Mouse (Mus musculus) brain, adult 2 months (tissue): Measurements from ENCODE around the gene Soat2.
"Not testable (repeated sequence)": the region's sequence is repeated elsewhere in the genome, so short reads cannot be mapped to it uniquely, and the experiment has no call there.

Experiments used
- DNase-seq: peaks from one replicate; pipeline ENCODE4 v3.0.0; 2011; ENCODE audit warnings: low read depth, low spot score

Soat2 gene

DNA sequence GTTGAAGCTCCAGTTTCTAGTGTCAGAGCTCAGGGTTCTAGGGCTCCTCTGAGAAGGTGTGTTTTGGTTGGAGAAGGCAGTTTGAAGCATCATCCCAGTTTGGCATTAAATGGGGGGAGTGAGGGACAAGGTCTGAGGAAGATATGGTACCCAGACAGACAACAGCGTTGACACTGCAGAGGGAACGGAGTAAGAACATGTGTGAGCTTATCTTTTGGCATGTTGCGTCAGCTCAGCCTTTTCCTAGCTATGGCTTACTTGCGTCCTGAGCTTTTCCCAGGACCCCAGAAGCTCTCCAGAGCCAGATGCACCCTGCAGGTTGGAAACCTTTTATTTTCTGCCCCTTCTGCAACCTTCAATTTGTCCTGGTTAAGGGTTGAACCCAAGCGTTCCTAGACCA lies 4.2 kb upstream of the Soat2 start:
- DNase-seq = no peak

GRCm38 (mm10) chr15:102146882-102147281 lies 3.4 kb upstream of the Soat2 start:
- peak; percentile 71 for DNase-seq

DNA sequence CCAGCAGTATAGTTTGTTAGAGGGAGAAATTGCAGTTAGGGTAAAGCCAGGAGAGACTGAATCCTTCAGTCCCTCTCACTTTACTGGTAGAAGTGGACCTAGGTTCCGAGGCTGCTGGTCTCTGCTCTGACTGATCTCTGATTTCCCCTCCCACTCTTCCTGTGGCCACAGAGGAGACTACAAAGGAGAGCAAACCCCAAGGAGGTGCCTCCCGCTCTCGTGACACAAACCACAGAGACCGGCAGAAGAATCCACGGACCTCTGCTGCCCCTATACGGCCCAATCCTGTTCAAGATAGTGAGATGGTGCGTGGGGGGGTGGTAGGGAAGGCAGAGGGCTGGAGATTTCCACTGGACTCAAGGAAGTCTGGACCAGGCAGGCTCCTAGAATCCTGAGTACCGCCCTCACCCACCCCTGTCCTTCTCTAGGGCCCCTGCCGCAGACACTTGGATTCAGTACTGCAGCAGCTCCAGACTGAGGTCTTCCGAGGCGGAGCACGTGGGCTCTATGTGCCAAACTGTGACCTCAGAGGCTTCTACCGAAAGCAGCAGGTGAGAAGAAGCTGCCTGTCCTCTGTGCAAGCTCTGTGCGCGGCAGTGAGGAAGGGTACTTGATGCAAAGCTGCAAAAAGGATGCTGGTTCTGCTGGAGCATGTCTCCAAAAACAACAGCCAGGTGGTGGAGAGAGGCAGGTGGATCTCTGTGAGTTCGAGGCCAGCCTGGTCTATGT lies 2.5 kb upstream of the Soat2 start:
- DNase-seq = no peak

DNA sequence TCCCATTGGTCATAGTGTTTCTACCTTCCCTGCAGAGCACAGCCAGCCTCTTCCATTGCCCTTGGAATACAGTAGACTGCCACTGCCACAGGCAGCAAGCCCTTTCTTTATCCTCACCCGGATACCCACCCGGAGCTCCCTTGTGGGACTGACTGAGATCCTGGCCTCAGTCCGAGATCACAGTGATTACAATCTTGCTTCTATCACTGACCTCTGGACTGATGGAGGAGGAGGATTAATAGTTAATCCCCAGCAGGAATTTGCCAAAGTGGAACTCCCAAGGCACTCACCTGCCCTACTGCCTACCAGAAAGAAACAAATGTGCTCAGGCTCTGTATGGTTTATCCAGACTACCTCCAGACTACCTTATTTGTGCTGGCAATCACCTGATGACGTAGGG lies 765 bp upstream of the Soat2 start:
- no peak for DNase-seq

DNA sequence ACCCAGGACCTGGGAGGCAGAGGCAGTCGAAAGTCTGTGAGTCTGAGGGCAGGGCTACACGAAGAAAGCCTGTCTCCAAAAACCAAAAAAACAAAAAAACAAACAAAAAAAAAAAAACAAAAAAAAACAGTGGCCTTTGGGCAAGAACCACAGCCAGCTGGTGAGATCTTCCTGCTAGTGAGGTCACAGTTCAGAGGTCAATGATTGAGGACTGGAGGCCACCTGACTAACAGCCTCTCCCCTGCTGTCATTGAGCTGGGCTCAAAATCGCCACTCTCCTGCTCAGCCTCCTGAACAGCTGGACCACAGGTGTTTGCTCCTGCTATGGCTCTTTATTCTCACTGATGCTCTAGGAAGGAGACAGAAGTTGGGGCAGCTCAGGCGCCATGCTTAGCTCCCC lies 2.3 kb downstream of the Soat2 start:
- DNase-seq = no peak

GRCm38 (mm10) chr15:102155006-102155405 lies 4.7 kb downstream of the Soat2 start:
- not testable (repeated sequence) for DNase-seq

GRCm38 (mm10) chr15:102156836-102157235 lies 6.5 kb downstream of the Soat2 start:
- peak; percentile 25 for DNase-seq

DNA sequence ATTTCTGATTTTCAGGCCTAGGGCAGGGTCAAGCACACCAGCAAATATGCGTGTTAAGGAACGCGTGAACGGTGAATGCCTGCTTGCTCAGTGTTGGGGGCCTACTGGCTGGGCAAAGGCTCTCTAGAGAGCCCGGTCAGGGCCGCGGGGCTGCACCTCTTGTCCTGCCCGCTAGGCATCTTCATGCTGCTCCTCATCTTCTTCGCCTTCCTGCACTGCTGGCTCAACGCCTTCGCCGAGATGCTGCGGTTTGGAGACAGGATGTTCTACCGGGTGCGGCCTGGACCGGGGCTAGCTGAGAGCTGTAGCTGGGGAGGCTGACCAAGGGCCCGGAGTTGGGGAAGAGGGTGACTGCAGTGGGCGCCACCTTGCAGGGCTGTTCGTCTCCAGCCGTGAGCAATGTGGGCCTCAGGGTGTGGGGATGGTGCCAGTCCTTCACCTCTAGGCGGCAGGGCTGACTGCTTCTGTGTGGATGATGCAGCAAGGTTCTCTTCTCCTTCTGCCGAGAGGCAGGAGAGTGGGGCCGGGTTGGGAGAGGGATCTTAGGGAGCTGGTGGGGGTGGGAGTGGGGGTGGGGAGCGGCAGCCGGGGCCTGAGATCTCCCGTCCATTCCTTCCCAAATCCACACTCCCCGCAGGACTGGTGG lies 10.2 kb downstream of the Soat2 start:
- no peak for DNase-seq

DNA sequence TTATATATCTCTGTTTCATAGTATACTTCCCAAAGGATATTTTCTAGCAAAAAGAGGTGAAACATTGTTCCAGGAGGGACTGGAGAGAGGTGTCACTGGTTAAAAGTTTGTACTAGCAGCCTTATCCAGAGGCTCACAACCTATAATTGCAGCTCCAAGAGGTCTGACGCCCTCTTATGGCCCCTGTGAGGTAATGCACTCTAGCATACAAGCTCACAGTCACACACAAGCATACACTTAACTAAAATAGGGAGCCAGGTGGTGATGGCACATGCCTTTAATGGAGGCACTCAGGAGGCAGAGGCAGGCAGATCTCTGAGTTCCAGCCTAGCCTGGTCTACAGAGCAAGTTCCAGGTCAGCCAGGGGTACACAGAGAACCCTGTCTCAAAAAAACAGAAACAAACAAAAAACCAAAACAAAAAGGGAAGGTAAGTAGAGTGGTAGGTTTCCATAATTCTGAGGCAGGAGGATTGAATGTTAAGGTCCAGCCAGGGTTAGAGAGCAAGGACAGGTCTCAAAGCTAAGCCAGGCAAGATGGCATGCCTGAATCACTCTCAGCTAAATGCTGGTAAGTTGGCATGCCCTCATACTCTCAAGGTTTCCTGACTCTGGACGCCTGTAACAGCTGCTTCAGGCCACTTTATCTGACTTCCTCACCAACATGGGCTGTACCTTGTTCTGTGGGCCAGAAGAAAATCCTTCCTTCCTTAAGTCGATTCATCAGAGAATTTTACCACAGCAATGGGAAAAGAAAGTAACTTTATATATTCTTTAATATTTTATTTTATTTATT lies 13.8 kb downstream of the Soat2 start:
- DNase-seq = no peak

GRCm38 (mm10) chr15:102165468-102166100 lies 15.3 kb downstream of the Soat2 start:
- DNase-seq = peak; percentile 8

GRCm38 (mm10) chr15:102167620-102168021 lies 17.3 kb downstream of the Soat2 start:
- DNase-seq = no peak

GRCm38 (mm10) chr15:102169064-102169463 lies 18.7 kb downstream of the Soat2 start:
- DNase-seq = no peak

- DNase-seq = no peak
Measured at GRCm38 (mm10) chr15:102173581-102173980, 23.3 kb downstream of the Soat2 start.

- DNase-seq = no peak
Measured at GRCm38 (mm10) chr15:102175736-102176319, 25.5 kb downstream of the Soat2 start.

- no peak for DNase-seq
Measured at GRCm38 (mm10) chr15:102176571-102177316, 26.4 kb downstream of the Soat2 start.

DNA sequence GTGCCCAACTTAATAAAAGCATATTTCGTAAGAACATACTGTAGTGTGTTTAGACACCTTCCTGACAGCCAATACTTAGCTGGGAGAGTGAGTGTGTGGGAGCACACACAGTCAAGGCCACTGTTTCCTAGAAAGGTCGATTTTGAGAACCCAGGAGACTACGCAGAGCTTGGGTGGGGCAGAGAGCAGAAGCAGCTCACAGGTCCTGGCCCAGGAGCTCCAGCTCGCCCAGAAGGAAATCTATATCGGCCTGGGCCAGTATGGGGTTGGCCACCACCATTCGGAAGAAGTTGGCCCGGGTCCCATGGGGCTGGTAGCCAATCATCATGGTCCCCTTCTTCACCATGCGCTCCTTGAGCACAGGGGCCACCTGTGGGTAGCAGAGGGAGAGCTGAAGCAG lies 27.1 kb downstream of the Soat2 start:
- DNase-seq = no peak

- DNase-seq = peak; percentile 88
Measured at GRCm38 (mm10) chr15:102178279-102178678, 28.0 kb downstream of the Soat2 start.

- DNase-seq = no peak
Measured at GRCm38 (mm10) chr15:102179106-102179505, 28.8 kb downstream of the Soat2 start.

- DNase-seq = no peak
Measured at GRCm38 (mm10) chr15:102179924-102180323, 29.6 kb downstream of the Soat2 start.

DNA sequence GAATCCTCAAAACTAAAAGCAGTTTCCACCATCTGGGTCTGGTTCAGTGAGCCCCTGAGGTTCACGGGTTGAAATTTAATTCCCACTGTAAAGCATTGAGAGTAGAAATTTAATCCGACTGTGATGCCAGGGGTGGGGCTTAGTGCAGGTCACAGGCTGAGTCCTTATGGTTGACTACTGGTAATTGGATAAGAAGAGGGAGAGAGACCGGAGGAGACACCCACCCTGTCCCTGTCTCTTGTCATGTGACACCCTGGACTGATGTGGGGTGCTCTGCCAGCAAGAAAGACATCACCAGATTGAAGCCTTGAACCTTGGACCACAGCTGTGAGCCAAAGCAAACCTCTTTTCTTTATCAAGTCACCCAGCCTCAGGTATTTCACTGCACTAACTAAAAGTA lies 32.8 kb downstream of the Soat2 start:
- DNase-seq = no peak

DNA sequence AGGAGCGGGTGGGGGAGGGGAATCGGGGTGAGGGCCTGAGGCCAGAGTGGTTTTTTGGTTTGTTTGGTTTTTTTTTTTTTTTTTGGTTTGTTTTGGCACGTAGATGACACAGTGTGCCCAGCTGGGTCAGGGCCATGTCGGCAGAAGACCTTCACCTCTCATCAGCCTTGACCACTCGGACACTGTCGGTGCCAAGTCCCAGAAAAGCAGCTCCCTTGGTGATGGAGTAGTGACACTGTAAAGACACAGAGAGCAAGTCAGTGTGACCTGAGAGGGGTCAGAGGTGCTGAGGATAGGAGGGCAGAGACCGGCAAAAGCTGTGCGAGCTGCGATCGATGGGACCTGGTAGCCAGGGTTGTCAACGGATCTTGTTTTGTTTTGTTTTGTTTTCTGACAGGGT lies 35.9 kb downstream of the Soat2 start:
- DNase-seq = no peak
